Mouse (Mus musculus) embryonic facial prominence, embryonic 14.5 days (tissue): ENCODE results near the gene Lyve1. TPM values are rescaled to one million over a fixed set of nuclear protein-coding genes. Genes with fewer than 3 reads are reported as not detected.

ENCODE experiments used
- ATAC-seq: fragments of 200-750 bp; cut with Nextera tagmentation; 2 replicates; pipeline ENCODE4 v1.8.0; 2017; ENCODE audit warnings: low read depth, moderate number of reproducible peaks, moderate TSS enrichment
- DNase-seq: peaks from one replicate; pipeline ENCODE4 v3.0.0-alpha.2; 2015; ENCODE audit warnings: low spot score
- H3K27ac ChIP-seq: fragments of 300-500 bp; sonication (generic); replicated peaks from 2 replicates; pipeline ENCODE4 v1.5.1; 2014; ENCODE audit warnings: low read depth, mild to moderate bottlenecking, low read length, moderate library complexity
- H3K27me3 ChIP-seq: fragments of 300-500 bp; sonication (generic); replicated peaks from 2 replicates; pipeline ENCODE4 v1.6.1; 2014; ENCODE audit warnings: low read length; ENCODE audit not compliant: control insufficient read depth, insufficient read depth
- H3K36me3 ChIP-seq: fragments of 300-500 bp; sonication (generic); 2 replicates; pipeline ENCODE4 v1.6.1; 2014; ENCODE audit warnings: low read length, mixed read lengths; ENCODE audit not compliant: control insufficient read depth, insufficient read depth
- H3K4me1 ChIP-seq: fragments of 300-500 bp; sonication (generic); 2 replicates; pipeline ENCODE4 v1.6.1; 2014; ENCODE audit warnings: antibody characterized with exemption, low read length; ENCODE audit not compliant: control insufficient read depth, insufficient read depth
- H3K4me2 ChIP-seq: fragments of 300-500 bp; sonication (generic); 2 replicates; pipeline ENCODE4 v1.6.1; 2014; ENCODE audit warnings: low read depth, mild to moderate bottlenecking, low read length, moderate library complexity, mixed read lengths
- H3K4me3 ChIP-seq: fragments of 300-500 bp; sonication (generic); 2 replicates; pipeline ENCODE4 v1.5.1; 2014; ENCODE audit warnings: low read depth, mild to moderate bottlenecking, low read length
- H3K9ac ChIP-seq: fragments of 300-500 bp; sonication (generic); 2 replicates; pipeline ENCODE4 v1.6.1; 2014; ENCODE audit warnings: low read depth, mild to moderate bottlenecking, low read length, moderate library complexity, mixed read lengths
- H3K9me3 ChIP-seq: fragments of 300-500 bp; sonication (generic); 2 replicates; pipeline ENCODE4 v1.6.1; 2016; ENCODE audit warnings: low read length; ENCODE audit not compliant: control insufficient read depth
- WGBS: fragments of 180-500 bp; shearing (Covaris S2); extraction: QIAGEN DNeasy Blood & Tissue Kit; methylation state at CpG from one replicate; pipeline ENCODE4 v1.1.7; 2014; 5-methylcytosine and 5-hydroxymethylcytosine counted together
- microRNA-seq: library from miRNA; unstranded; fragments of <30 nt; microRNA quantifications from one replicate; pipeline ENCODE4, GENCODE M21; 2016; ENCODE audit warnings: borderline number of aligned reads
- polyA plus RNA-seq: library from polyadenylated mRNA; unstranded; fragments of >200 nt; fragmentation: Nextera tagmentation; extraction: Ambion mirVana; gene quantifications from 2 replicates; pipeline ENCODE4 v1.2.1, GENCODE M21; 2014

Lyve1 gene
- polyA plus RNA-seq, 1 experiment from 2014 or later, result 20.1 TPM

- no peaks in the 10 kb centered on the region for H3K27me3 ChIP-seq
- WGBS, result 86% methylated on average over 18 of the region's 18 CpGs
- no peak overlapping the region for H3K4me3 ChIP-seq
- H3K36me3 ChIP-seq, result peaks cover 5% of the 10 kb centered on the region; the same call in 1 of the 2 replicates
- H3K9me3 ChIP-seq, result no peaks in the 10 kb centered on the region
- no peak overlapping the region for H3K9ac ChIP-seq
- ATAC-seq (no peak), DNase-seq (no peak)
- no peak overlapping the region for H3K4me2 ChIP-seq
- peak overlapping the region; percentile 8; the same call in 1 of the 2 replicates for H3K27ac ChIP-seq
- H3K4me1 ChIP-seq, result no peaks in the 10 kb centered on the region; the same call in 1 of the 2 replicates
These were observed 53.2 kb downstream of the Lyve1 start for GRCm38 (mm10) chr7:110809585-110810557.

- Histone ChIP-seq H3K27me3 (no peaks in the 10 kb centered on the region), H3K4me3 (no peak overlapping the region), H3K27ac (peak overlapping the region; percentile 33), H3K36me3 (peaks cover 5% of the 10 kb centered on the region; the same call in 1 of the 2 replicates), H3K4me1 (no peaks in the 10 kb centered on the region; the same call in 1 of the 2 replicates), H3K9me3 (no peaks in the 10 kb centered on the region), H3K9ac (no peak overlapping the region), H3K4me2 (no peak overlapping the region)
- 22% methylated on average over 3 of the region's 3 CpGs for WGBS
- peak; percentile 31 for ATAC-seq
- peak; percentile 93 for DNase-seq
These were observed 54.1 kb downstream of the Lyve1 start for GRCm38 (mm10) chr7:110808962-110809361.

GRCm38 (mm10) chr7:110807460-110808030 lies 55.5 kb downstream of the Lyve1 start:
- no peak overlapping the region for H3K4me2 ChIP-seq
- no peak overlapping the region for H3K9ac ChIP-seq
- H3K4me3 ChIP-seq, result no peak overlapping the region
- 84% methylated on average over 13 of the region's 13 CpGs for WGBS
- H3K9me3 ChIP-seq, result no peaks in the 10 kb centered on the region
- ATAC-seq (no peak), DNase-seq (no peak)
- H3K27me3 ChIP-seq, result no peaks in the 10 kb centered on the region
- H3K27ac ChIP-seq, result no peak overlapping the region
- no peaks in the 10 kb centered on the region; the same call in 1 of the 2 replicates for H3K4me1 ChIP-seq
- H3K36me3 ChIP-seq, result peaks cover 3% of the 10 kb centered on the region; the same call in 1 of the 2 replicates

GRCm38 (mm10) chr7:110804266-110804665 lies 58.8 kb downstream of the Lyve1 start:
- Histone ChIP-seq H3K9me3 (no peaks in the 10 kb centered on the region), H3K27me3 (no peaks in the 10 kb centered on the region), H3K4me3 (no peak overlapping the region), H3K4me1 (no peaks in the 10 kb centered on the region; the same call in 1 of the 2 replicates), H3K36me3 (no peaks in the 10 kb centered on the region), H3K4me2 (no peak overlapping the region), H3K9ac (no peak overlapping the region), H3K27ac (no peak overlapping the region)
- DNase-seq (no peak), ATAC-seq (no peak)
- WGBS, result 73% methylated on average over 3 of the region's 3 CpGs

- DNase-seq (no peak), ATAC-seq (no peak)
- no peaks in the 10 kb centered on the region for H3K36me3 ChIP-seq
- H3K9me3 ChIP-seq, result no peaks in the 10 kb centered on the region
- WGBS, result 94% methylated on average over 10 of the region's 10 CpGs
- H3K4me1 ChIP-seq, result no peaks in the 10 kb centered on the region; the same call in 1 of the 2 replicates
- H3K9ac ChIP-seq, result no peak overlapping the region
- no peak overlapping the region for H3K4me2 ChIP-seq
- H3K27me3 ChIP-seq, result no peaks in the 10 kb centered on the region
- no peak overlapping the region for H3K4me3 ChIP-seq
- no peak overlapping the region for H3K27ac ChIP-seq
These were observed 59.9 kb downstream of the Lyve1 start for GRCm38 (mm10) chr7:110803131-110803530.

GRCm38 (mm10) chr7:110801028-110801427 lies 62.0 kb downstream of the Lyve1 start:
- Histone ChIP-seq H3K4me1 (no peaks in the 10 kb centered on the region; the same call in 1 of the 2 replicates), H3K27ac (no peak overlapping the region), H3K4me3 (no peak overlapping the region), H3K4me2 (no peak overlapping the region), H3K27me3 (no peaks in the 10 kb centered on the region), H3K36me3 (no peaks in the 10 kb centered on the region), H3K9me3 (no peaks in the 10 kb centered on the region), H3K9ac (no peak overlapping the region)
- DNase-seq (peak; percentile 92), ATAC-seq (peak; percentile 56; the same call in 1 of the 2 replicates)
- WGBS, result 3% methylated on average over 4 of the region's 4 CpGs

Small RNA genes within 50 kb of the gene (microRNA-seq; reads per million reads assigned to microRNA genes)
- not detected for gene Gm47282

Other genes with a start within 250 kb of the Lyve1 start
- 24.8 and 24.9 TPM in 2 replicates for gene Sbf2, start 248.3 kb downstream of the Lyve1 start, polyA plus RNA-seq
- 3.8 TPM in 2 replicates for gene Adm, start 235.6 kb downstream of the Lyve1 start, polyA plus RNA-seq
- gene Ampd3, start 95.0 kb downstream of the Lyve1 start, polyA plus RNA-seq, result 7.0 and 7.8 TPM in 2 replicates
- 30.1 and 30.2 TPM in 2 replicates for gene Rnf141, start 18.8 kb downstream of the Lyve1 start, polyA plus RNA-seq
- 1.8 and 3.0 TPM in 2 replicates for gene Mrvi1, start 119.2 kb upstream of the Lyve1 start, polyA plus RNA-seq
- gene Ctr9, start 165.7 kb upstream of the Lyve1 start, polyA plus RNA-seq, result 59.4 and 62.7 TPM in 2 replicates
- 913 and 918 TPM in 2 replicates for gene Eif4g2, start 219.8 kb upstream of the Lyve1 start, polyA plus RNA-seq